Mouse (Mus musculus) MEL (cell line): Measurements from ENCODE around the gene Ryk. TPM values are rescaled to one million over a fixed set of nuclear protein-coding genes. Genes with fewer than 3 reads are reported as not detected.
"Not testable (repeated sequence)": the region's sequence is repeated elsewhere in the genome, so short reads cannot be mapped to it uniquely, and the experiment has no call there.

Experiments used
- DNase-seq: peaks from one replicate; pipeline ENCODE4 v3.0.0; 2011; ENCODE audit warnings: low read depth, low spot score
- H3K27ac ChIP-seq: 2 replicates; pipeline ENCODE4 v1.5.1; 2012; ENCODE audit warnings: low read depth, mild to moderate bottlenecking, control low read depth, low read length, moderate library complexity; ENCODE audit not compliant: control insufficient read depth
- H3K27me3 ChIP-seq, 2 experiments: fragments of 150-350 bp in 1 of 2; sonication (generic) in 1 of 2; 2 replicates each; pipeline ENCODE4 v1.6.1; 2012; ENCODE audit warnings: low read length in 2 of 2, mild to moderate bottlenecking in 2 of 2, improper control_type of control experiment in 1 of 2, moderate library complexity in 1 of 2; ENCODE audit not compliant: insufficient read depth in 2 of 2, control insufficient read depth in 1 of 2
- H3K36me3 ChIP-seq, 2 experiments: 2 replicates each; pipeline ENCODE4 v1.6.1; 2012 to 2014; ENCODE audit warnings: low read length in 2 of 2, improper control_type of control experiment in 1 of 2, inconsistent platforms in 1 of 2, mild to moderate bottlenecking in 1 of 2; ENCODE audit not compliant: insufficient read depth in 2 of 2, control insufficient read depth in 1 of 2
- H3K4me1 ChIP-seq, 2 experiments: fragments of 150-350 bp in 1 of 2; sonication (generic) in 1 of 2; 2 replicates each; pipeline ENCODE4 v1.6.1; 2012; ENCODE audit warnings: low read length in 2 of 2, improper control_type of control experiment in 1 of 2, mild to moderate bottlenecking in 1 of 2; ENCODE audit not compliant: insufficient read depth in 2 of 2, control insufficient read depth in 1 of 2
- H3K4me3 ChIP-seq, 2 experiments: fragments of 150-350 bp in 1 of 2; sonication (generic) in 1 of 2; 2 replicates each; pipeline ENCODE4 v1.5.1; 2012; ENCODE audit warnings: low read depth in 2 of 2, low read length in 2 of 2, mild to moderate bottlenecking in 2 of 2, moderate library complexity in 2 of 2, control low read depth in 1 of 2, improper control_type of control experiment in 1 of 2; ENCODE audit not compliant: control insufficient read depth in 1 of 2, insufficient read depth in 1 of 2
- H3K79me2 ChIP-seq: 2 replicates; pipeline ENCODE4 v1.6.1; 2012; ENCODE audit warnings: mild to moderate bottlenecking, low read length, moderate library complexity; ENCODE audit not compliant: control insufficient read depth, poor library complexity, insufficient read depth
- H3K9ac ChIP-seq: 2 replicates; pipeline ENCODE4 v1.6.1; 2012; ENCODE audit warnings: low read depth, mild to moderate bottlenecking, control low read depth, low read length, moderate library complexity; ENCODE audit not compliant: control insufficient read depth, poor library complexity, severe bottlenecking
- H3K9me3 ChIP-seq: fragments of 150-350 bp; sonication (generic); replicated peaks from 2 replicates; pipeline ENCODE4 v1.6.1; 2012; ENCODE audit warnings: mild to moderate bottlenecking, low read length, improper control_type of control experiment, moderate library complexity; ENCODE audit not compliant: insufficient read depth
- BHLHE40 ChIP-seq: IDR thresholded peaks from 2 replicates; pipeline ENCODE4 v1.6.1; 2012; ENCODE audit warnings: low read depth, mild to moderate bottlenecking, inconsistent platforms, low read length, improper control_type of control experiment, borderline replicate concordance
- CHD1 ChIP-seq: IDR thresholded peaks from 2 replicates; pipeline ENCODE4 v1.6.1; 2012; ENCODE audit warnings: low read depth, mild to moderate bottlenecking, inconsistent platforms, low read length, improper control_type of control experiment
- CHD2 ChIP-seq: IDR thresholded peaks from 2 replicates; pipeline ENCODE4 v1.6.1; 2011; ENCODE audit warnings: low read length, improper control_type of control experiment
- E2F4 ChIP-seq: IDR thresholded peaks from 2 replicates; pipeline ENCODE4 v1.6.1; 2011; ENCODE audit warnings: low read depth, low read length, improper control_type of control experiment, borderline replicate concordance
- ETS1 ChIP-seq: IDR thresholded peaks from 2 replicates; pipeline ENCODE4 v1.6.1; 2012; ENCODE audit warnings: low read depth, mild to moderate bottlenecking, inconsistent platforms, low read length, improper control_type of control experiment, moderate library complexity
- GATA1 ChIP-seq: IDR thresholded peaks from 2 replicates; pipeline ENCODE4 v1.6.1; 2011; ENCODE audit warnings: low read depth, low read length, improper control_type of control experiment
- KAT2A ChIP-seq: conservative IDR thresholded peaks from 2 replicates; pipeline ENCODE4 v1.6.1; 2012; ENCODE audit warnings: low read depth, low read length, improper control_type of control experiment, inconsistent platforms
- MAFK ChIP-seq: IDR thresholded peaks from 2 replicates; pipeline ENCODE4 v1.6.1; 2011; ENCODE audit warnings: low read depth, mild to moderate bottlenecking, low read length, improper control_type of control experiment, borderline replicate concordance
- MAX ChIP-seq: IDR thresholded peaks from 2 replicates; pipeline ENCODE4 v1.6.1; 2011; ENCODE audit warnings: low read length, improper control_type of control experiment
- MAZ ChIP-seq: IDR thresholded peaks from 2 replicates; pipeline ENCODE4 v1.6.1; 2012; ENCODE audit warnings: low read depth, mild to moderate bottlenecking, inconsistent platforms, low read length, improper control_type of control experiment
- MYB ChIP-seq: IDR thresholded peaks from 2 replicates; pipeline ENCODE4 v1.6.1; 2011; ENCODE audit warnings: mild to moderate bottlenecking, low read depth, low read length, improper control_type of control experiment
- MYC ChIP-seq: IDR thresholded peaks from 2 replicates; pipeline ENCODE4 v1.6.1; 2011; ENCODE audit warnings: low read depth, mild to moderate bottlenecking, low read length, improper control_type of control experiment, moderate library complexity
- NELFE ChIP-seq: IDR thresholded peaks from 2 replicates; pipeline ENCODE4 v1.6.1; 2011; ENCODE audit warnings: low read depth, low read length, improper control_type of control experiment
- POLR2AphosphoS5 ChIP-seq: IDR thresholded peaks from 2 replicates; pipeline ENCODE4 v1.6.1; 2012; ENCODE audit warnings: low read depth, borderline replicate concordance, mild to moderate bottlenecking, inconsistent platforms, low read length, moderate library complexity, mixed read lengths
- RAD21 ChIP-seq: IDR thresholded peaks from 2 replicates; pipeline ENCODE4 v1.6.1; 2011; ENCODE audit warnings: mild to moderate bottlenecking, low read depth, low read length, improper control_type of control experiment
- RCOR1 ChIP-seq: IDR thresholded peaks from 2 replicates; pipeline ENCODE4 v1.6.1; 2012; ENCODE audit warnings: low read depth, mild to moderate bottlenecking, inconsistent platforms, low read length, improper control_type of control experiment
- SIN3A ChIP-seq: IDR thresholded peaks from 2 replicates; pipeline ENCODE4 v1.6.1; 2012; ENCODE audit warnings: low read length, improper control_type of control experiment, inconsistent platforms
- TBP ChIP-seq: IDR thresholded peaks from 2 replicates; pipeline ENCODE4 v1.8.0; 2011; ENCODE audit warnings: low read depth, low read length, improper control_type of control experiment
- TCF12 ChIP-seq: IDR thresholded peaks from 2 replicates; pipeline ENCODE4 v1.6.1; 2014; ENCODE audit warnings: low read depth, mild to moderate bottlenecking, inconsistent platforms, low read length, improper control_type of control experiment, moderate library complexity
- UBTF ChIP-seq: IDR thresholded peaks from 2 replicates; pipeline ENCODE4 v1.6.1; 2012; ENCODE audit warnings: low read depth, mild to moderate bottlenecking, inconsistent platforms, low read length, improper control_type of control experiment, moderate library complexity, borderline replicate concordance; ENCODE audit not compliant: insufficient read depth
- ZC3H11A ChIP-seq: IDR thresholded peaks from 2 replicates; pipeline ENCODE4 v1.6.1; 2012; ENCODE audit warnings: low read depth, mild to moderate bottlenecking, inconsistent platforms, low read length, improper control_type of control experiment
- polyA plus RNA-seq, 2 experiments: library from polyadenylated mRNA; stranded (reverse) in 1 of 2; unstranded in 1 of 2; fragments of >175 nt in 1 of 2; fragments of >200 nt in 1 of 2; gene quantifications; 2 replicates each; pipeline versions ENCODE4 v1.2.1 to v1.2.4; 2012; ENCODE audit warnings: low replicate concordance in 2 of 2, low read depth in 1 of 2; ENCODE audit not compliant: insufficient read length in 2 of 2, insufficient read depth in 1 of 2, missing spikeins in 1 of 2
- total RNA-seq: library from RNA; depleted of rRNA; stranded (reverse); fragments of 300-350 nt; gene quantifications from 2 replicates; pipeline ENCODE4 v1.2.3, GENCODE M21; 2012

The Ryk gene
- total and polyA plus RNA-seq, 3 experiments: 46.0 to 47.3 (median 46.4) TPM

DNA sequence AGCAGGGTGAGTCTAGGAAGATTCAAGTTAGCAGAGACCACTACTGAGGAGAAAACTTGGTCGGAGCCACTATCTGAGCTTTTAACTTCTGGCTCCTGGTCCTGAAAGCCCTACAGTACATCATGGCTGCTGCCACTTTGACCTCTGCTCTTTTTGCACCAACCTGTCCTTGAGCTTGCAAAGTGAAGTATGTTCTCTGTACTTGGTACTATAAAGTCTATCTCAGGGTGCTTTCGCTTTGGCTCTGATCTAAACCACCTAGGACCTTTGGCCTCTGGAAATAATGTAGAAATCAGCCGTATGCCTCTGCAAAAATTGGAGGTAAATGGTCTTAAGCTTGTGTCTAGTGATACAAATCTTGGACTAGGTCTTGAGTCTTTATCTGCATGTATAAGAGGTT is 76.8 kb downstream of the Ryk start:
- no peak for TF ChIP-seq TCF12
- TF ChIP-seq E2F4: no peak
- no peak for TF ChIP-seq POLR2AphosphoS5
- no peak for TF ChIP-seq MAX
- TF ChIP-seq MYC: no peak
- no peak for TF ChIP-seq NELFE
- no peak for TF ChIP-seq RCOR1
- TF ChIP-seq, all 39 proteins: peak for 0
- H3K4me1 ChIP-seq: no peaks in the 10 kb centered on the region
- H3K36me3 ChIP-seq: peaks cover 0 to 5% of the 10 kb centered on the region in 2 experiments; a peak in 2 of 4 replicates
- no peak for DNase-seq
- no peaks in the 10 kb centered on the region for H3K79me2 ChIP-seq
- no peak overlapping the region for H3K27ac ChIP-seq
- H3K9me3 ChIP-seq: no peaks in the 10 kb centered on the region
- H3K9ac ChIP-seq: no peak overlapping the region
- H3K27me3 ChIP-seq: no peaks in the 10 kb centered on the region
- no peak overlapping the region for H3K4me3 ChIP-seq

GRCm38 (mm10) chr9:102912516-102913035 is 77.9 kb downstream of the Ryk start:
- no peak overlapping the region for H3K9ac ChIP-seq
- no peak overlapping the region for H3K4me3 ChIP-seq
- H3K36me3 ChIP-seq: peaks cover 0 to 1% of the 10 kb centered on the region in 2 experiments; a peak in 1 of 4 replicates
- no peaks in the 10 kb centered on the region for H3K4me1 ChIP-seq
- TF ChIP-seq GATA1 (no peak), KAT2A (no peak), BHLHE40 (no peak), NELFE (no peak), E2F4 (no peak), RCOR1 (no peak), MAFK (no peak), MYB (no peak), MAZ (no peak), MAX (no peak), CHD2 (no peak), RAD21 (no peak), SIN3A (no peak), ZC3H11A (no peak), CHD1 (no peak), ETS1 (no peak), UBTF (no peak), TBP (no peak)
- H3K27me3 ChIP-seq: no peaks in the 10 kb centered on the region
- H3K27ac ChIP-seq: no peak overlapping the region
- DNase-seq: no peak
- no peaks in the 10 kb centered on the region for H3K9me3 ChIP-seq
- H3K79me2 ChIP-seq: no peaks in the 10 kb centered on the region

GRCm38 (mm10) chr9:102913597-102913996 is 78.9 kb downstream of the Ryk start:
- not testable (repeated sequence) for H3K9ac ChIP-seq, H3K36me3 ChIP-seq, H3K27me3 ChIP-seq, H3K4me3 ChIP-seq, H3K9me3 ChIP-seq, DNase-seq, H3K79me2 ChIP-seq, H3K27ac ChIP-seq, H3K4me1 ChIP-seq
